In genomic region chr1:52004096-52004495, GRCm38 (mm10) we compare ENCODE assay signal across 8 mouse cellular contexts. TPM values are rescaled to one million over a fixed set of nuclear protein-coding genes. Genes with fewer than 3 reads are reported as not detected.
DNase-seq lines count a peak whose midpoint lies in the region; ATAC-seq and TF ChIP-seq lines count a peak whose summit lies in the region.
"Had no signal": no experiment of that assay in that cellular context is flagged by ENCODE, and none has a peak within 500 bp of the region (broad histone marks: within the 10 kb centered on the region; RNA-seq: fewer than 3 reads in every experiment).

No protein-coding gene starts in this region.

- peak; percentile 69 for ATAC-seq in common myeloid progenitor, adult 5-6 weeks (replicated peaks; ENCODE audit: low read depth, poor library complexity, severe bottlenecking)
- ATAC-seq in megakaryocyte progenitor cell, adult 5-6 weeks (replicated peaks; ENCODE audit: poor library complexity), result peak; percentile 86

- no peaks in the 10 kb centered on the region for H3K36me3 ChIP-seq in ES-E14 (ENCODE audit: control insufficient read depth, insufficient read depth, low read length, poor library complexity, severe bottlenecking)
- H3K36me3 ChIP-seq in spleen, adult 2 months (ENCODE audit: control insufficient read depth, insufficient read depth, low read length), result no peaks in the 10 kb centered on the region
- H3K36me3 ChIP-seq: limb, embryonic 12.5 days had no signal

- DNase-seq in ES-E14 (ENCODE audit: low read depth, low spot score) (peak; percentile 72), adipocyte (ENCODE audit: low spot score) (peak; percentile 88)
- DNase-seq in gastrocnemius, postnatal 25 days, result peak; percentile 28
- peak; percentile 82 to 85 for DNase-seq in layer of hippocampus, postnatal 10 days (ENCODE audit: low spot score in 2 of 2)
- peak; percentile 61 to 74 for DNase-seq in spleen, adult 2 months (ENCODE audit: low read depth in 1 of 2, low spot score in 2 of 2)

- TF ChIP-seq CTCF in spleen, adult 2 months (IDR thresholded peaks at IDR 0.05; ENCODE audit: extremely low read depth, insufficient read depth, insufficient read length, insufficient replicate concordance), result peak; percentile 75; the same call in 1 of the 2 replicates

- no peak overlapping the region for H3K9ac ChIP-seq in ES-E14 (ENCODE audit: insufficient read depth, low read depth, low read length, poor library complexity, severe bottlenecking)
- H3K9ac ChIP-seq: limb, embryonic 12.5 days had no signal

- H3K9me3 ChIP-seq in ES-E14 (ENCODE audit: control insufficient read depth, insufficient read depth, low read depth, low read length), result no peaks in the 10 kb centered on the region
- H3K9me3 ChIP-seq: limb, embryonic 12.5 days had no signal

- WGBS in spleen, adult 2 months, result 15% methylated on average over 8 of the region's 8 CpGs

- no peaks in the 10 kb centered on the region for H3K27me3 ChIP-seq in spleen, adult 2 months (ENCODE audit: control insufficient read depth, insufficient read depth, low read length)

- H3K4me1 ChIP-seq in ES-E14 (ENCODE audit: control insufficient read depth in 2 of 2, insufficient read depth in 2 of 2, low read length in 2 of 2, poor library complexity in 1 of 2), result 0 out of 4 replicates have a peak, but pooled peaks cover 0 to 5% of the 10 kb centered on the region in 2 experiments
- H3K4me1 ChIP-seq in spleen, adult 2 months (ENCODE audit: control insufficient read depth, insufficient read depth, insufficient read length), result peaks cover 3% of the 10 kb centered on the region; the same call in 1 of the 2 replicates

- H3K4me3 ChIP-seq in ES-E14 (ENCODE audit: insufficient read depth in 1 of 2, low read depth in 1 of 2, low read length in 2 of 2, poor library complexity in 1 of 2, severe bottlenecking in 1 of 2), result no peak overlapping the region
- no peak overlapping the region for H3K4me3 ChIP-seq in spleen, adult 2 months (ENCODE audit: extremely low read depth, insufficient read depth, insufficient read length)
- H3K4me3 ChIP-seq: limb, embryonic 12.5 days had no signal

- in situ Hi-C loops in ES-E14 (cut with MboI; ENCODE audit: low sequenced_read_pairs in 2 of 2, unreplicated experiment in 2 of 2), result loop anchor here (10.0 kb wide), 2 partner anchors 91 to 359 kb away; no protein-coding TSS in a partner anchor

- no peak overlapping the region for H3K27ac ChIP-seq in ES-E14 (ENCODE audit: insufficient read depth, low read depth, low read length, poor library complexity, severe bottlenecking)
- H3K27ac ChIP-seq in spleen, adult 2 months (ENCODE audit: insufficient read depth, low read length), result no peak overlapping the region
- H3K27ac ChIP-seq: limb, embryonic 12.5 days had no signal

- TF ChIP-seq POLR2A in spleen, adult 2 months (IDR thresholded peaks at IDR 0.05; ENCODE audit: low read depth, low read length), result no peak

TF ChIP-seq in ES-E14, 5 proteins besides CTCF, POLR2A, EP300 and RAD21:
- TF ChIP-seq ZC3H11A (IDR thresholded peaks at IDR 0.05; ENCODE audit: borderline replicate concordance, low read depth, low read length) (peak; percentile 65), CHD2 (IDR thresholded peaks at IDR 0.05; ENCODE audit: low read depth, low read length) (no peak)

RNA-seq across cellular contexts. Expression of gene Stat4, which starts 17.1 kb away (rescaled TPM):
- 3.8 and 5.6 TPM in 2 replicates for total RNA-seq in ES-E14 (2012; rRNA removed)
- 26.1 and 39.4 TPM in 2 replicates for total RNA-seq in common myeloid progenitor, adult 5-6 weeks (2017)
- not detected for total RNA-seq in gastrocnemius, postnatal 25 days (2021)
- 1 to 10 TPM; 1.6 to 2.0 TPM for total RNA-seq in layer of hippocampus, postnatal 10 days (2021)
- total RNA-seq in megakaryocyte progenitor cell, adult 5-6 weeks (2015), result 36.2 and 42.3 TPM in 2 replicates
- 22.0 and 25.5 TPM in 2 replicates for total RNA-seq in megakaryocyte progenitor cell, adult 5-6 weeks (2017)
- 5.1 and 6.0 TPM in 2 replicates for polyA plus RNA-seq in spleen, adult 2 months (2012; rRNA removed)

Comparison
In these comparisons a context has a peak if more than half of its experiments do, and no peak if none do; other contexts are left out.
1. DNase-seq: peak in every context shown above with its lines; median percentile 88 in adipocyte; 84 in layer of hippocampus, postnatal 10 days; 72 in ES-E14; 68 in spleen, adult 2 months; 28 in gastrocnemius, postnatal 25 days.